Mouse (Mus musculus) liver, embryonic 15.5 days (tissue): ENCODE results near the gene Spata13. TPM values are rescaled to one million over a fixed set of nuclear protein-coding genes. Genes with fewer than 3 reads are reported as not detected.

Experiments
- ATAC-seq: fragments of 200-750 bp; cut with Nextera tagmentation; 2 replicates; pipeline ENCODE4 v1.8.0; 2017; ENCODE audit warnings: moderate number of reproducible peaks, mild to moderate bottlenecking, moderate library complexity; ENCODE audit not compliant: insufficient read depth
- H3K27ac ChIP-seq: fragments of 300-500 bp; sonication (generic); replicated peaks from 2 replicates; pipeline ENCODE4 v1.5.1; 2015; ENCODE audit warnings: mild to moderate bottlenecking, inconsistent platforms
- H3K27me3 ChIP-seq: fragments of 300-500 bp; sonication (generic); 2 replicates; pipeline ENCODE4 v1.6.1; 2015; ENCODE audit warnings: mild to moderate bottlenecking, inconsistent platforms
- H3K36me3 ChIP-seq: fragments of 300-500 bp; sonication (generic); replicated peaks from 2 replicates; pipeline ENCODE4 v1.6.1; 2015; ENCODE audit warnings: moderate library complexity, mild to moderate bottlenecking, inconsistent platforms
- H3K4me1 ChIP-seq: fragments of 300-500 bp; sonication (generic); replicated peaks from 2 replicates; pipeline ENCODE4 v1.6.1; 2015; ENCODE audit warnings: inconsistent platforms
- H3K4me2 ChIP-seq: fragments of 300-500 bp; sonication (generic); 2 replicates; pipeline ENCODE4 v1.6.1; 2015; ENCODE audit warnings: moderate library complexity, mild to moderate bottlenecking, inconsistent platforms
- H3K4me3 ChIP-seq: fragments of 300-500 bp; sonication (generic); replicated peaks from 2 replicates; pipeline ENCODE4 v1.5.1; 2015; ENCODE audit warnings: mild to moderate bottlenecking, inconsistent platforms
- H3K9ac ChIP-seq: fragments of 300-500 bp; sonication (generic); 2 replicates; pipeline ENCODE4 v1.6.1; 2015; ENCODE audit warnings: moderate library complexity, mild to moderate bottlenecking, inconsistent platforms
- H3K9me3 ChIP-seq: fragments of 300-500 bp; sonication (generic); replicated peaks from 2 replicates; pipeline ENCODE4 v1.6.1; 2016; ENCODE audit warnings: inconsistent platforms
- WGBS: fragments of 180-500 bp; shearing (Covaris S2); methylation state at CpG from one replicate; pipeline ENCODE4 v1.1.7; 2015; ENCODE audit warnings: mixed read lengths; ENCODE audit not compliant: insufficient replicate concordance; 5-methylcytosine and 5-hydroxymethylcytosine counted together
- polyA plus RNA-seq: library from polyadenylated mRNA; unstranded; fragments of >200 nt; fragmentation: Nextera tagmentation; extraction: Ambion mirVana; gene quantifications from 2 replicates; pipeline ENCODE4 v1.2.1, GENCODE M21; 2015

The Spata13 gene
- polyA plus RNA-seq, 1 experiment from 2014 or later = 18.2 TPM

DNA sequence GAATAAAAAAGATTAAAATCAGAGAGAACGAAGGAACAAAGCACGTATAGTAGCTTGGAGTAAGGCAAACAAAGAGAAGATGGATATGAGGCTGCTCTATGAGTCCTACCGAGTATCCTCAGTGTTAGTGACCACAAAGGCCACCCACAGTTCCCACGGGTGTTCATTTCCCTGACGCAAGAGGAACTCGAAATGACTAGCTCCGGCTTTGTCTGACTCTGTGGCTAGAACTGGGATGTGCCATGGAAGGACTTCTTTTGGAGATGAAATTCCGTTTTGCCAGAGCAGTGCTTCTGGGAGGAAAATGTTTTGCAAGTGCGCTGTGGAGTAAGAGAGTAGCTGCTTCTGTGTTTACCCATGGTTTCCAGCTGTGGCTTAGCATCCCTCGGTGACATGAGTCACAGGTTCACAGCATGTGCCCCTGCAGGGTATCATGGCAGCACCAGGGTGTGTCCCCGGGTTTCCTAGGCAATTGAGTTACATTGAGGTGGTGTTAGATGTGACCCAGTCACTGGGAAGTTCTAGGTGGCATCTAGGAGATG lies 78.6 kb downstream of the Spata13 start:
- H3K36me3 ChIP-seq = peaks cover 12% of the 10 kb centered on the region; the same call in 1 of the 2 replicates
- no peak for ATAC-seq
- no peak overlapping the region for H3K4me2 ChIP-seq
- H3K27ac ChIP-seq = no peak overlapping the region
- peaks cover 11% of the 10 kb centered on the region; the same call in 1 of the 2 replicates for H3K4me1 ChIP-seq
- no peaks in the 10 kb centered on the region for H3K9me3 ChIP-seq
- no peak overlapping the region for H3K4me3 ChIP-seq
- no peaks in the 10 kb centered on the region for H3K27me3 ChIP-seq
- WGBS = 70% methylated on average over 11 of the region's 11 CpGs
- H3K9ac ChIP-seq = no peak overlapping the region

DNA sequence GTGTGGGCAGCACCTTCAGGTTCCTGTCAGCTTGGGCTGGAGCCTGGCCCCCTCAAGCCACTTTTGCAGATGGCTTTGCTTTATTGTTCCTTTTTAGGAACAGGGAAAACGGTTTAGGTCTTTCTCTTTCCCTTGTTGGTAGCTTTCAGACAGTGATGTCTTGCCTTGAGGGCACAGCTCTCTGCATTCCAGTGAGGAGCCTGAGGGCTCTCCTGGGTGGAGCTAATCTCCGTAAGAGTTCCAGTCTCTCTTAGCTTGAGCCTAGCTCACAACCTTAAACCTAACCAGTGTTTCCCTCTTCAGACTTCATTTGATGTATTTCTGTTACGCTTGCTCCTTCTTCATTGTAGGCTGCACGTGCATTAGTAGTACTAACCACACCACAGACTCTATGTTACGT lies 81.9 kb downstream of the Spata13 start:
- Histone ChIP-seq H3K4me1 (peaks cover 16% of the 10 kb centered on the region), H3K9me3 (no peaks in the 10 kb centered on the region), H3K4me2 (no peak overlapping the region), H3K9ac (no peak overlapping the region), H3K4me3 (no peak overlapping the region), H3K27ac (no peak overlapping the region), H3K36me3 (peaks cover 10% of the 10 kb centered on the region; the same call in 1 of the 2 replicates), H3K27me3 (no peaks in the 10 kb centered on the region)
- no peak for ATAC-seq
- WGBS = 78% methylated on average over 5 of the region's 5 CpGs

DNA sequence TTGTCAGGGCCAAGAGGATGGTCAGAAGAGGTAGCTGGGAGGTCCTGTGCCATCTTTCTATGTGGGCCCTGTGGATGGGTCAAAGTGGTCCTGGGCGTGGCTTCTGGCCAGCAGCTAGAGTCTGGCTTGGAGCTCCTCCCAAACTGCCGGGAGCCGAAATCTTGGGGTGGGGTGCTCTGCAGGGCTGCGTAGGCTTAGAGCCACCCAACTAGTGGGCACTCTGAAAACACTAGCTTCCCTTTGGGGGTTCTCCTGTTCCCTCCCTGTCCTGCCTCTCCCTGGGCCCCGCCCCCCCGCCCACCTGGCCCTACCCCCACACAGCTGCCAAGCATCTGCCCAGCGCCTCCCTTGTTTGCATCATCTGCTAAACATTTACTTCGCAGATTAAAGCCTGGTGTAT lies 87.5 kb downstream of the Spata13 start:
- 18% methylated on average over 8 of the region's 8 CpGs for WGBS
- Histone ChIP-seq H3K9ac (no peak overlapping the region), H3K27ac (no peak overlapping the region), H3K4me3 (no peak overlapping the region), H3K9me3 (no peaks in the 10 kb centered on the region), H3K27me3 (no peaks in the 10 kb centered on the region), H3K4me2 (peak overlapping the region; percentile 21; the same call in 1 of the 2 replicates), H3K36me3 (0 out of 2 replicates have a peak, but pooled peaks cover 4% of the 10 kb centered on the region), H3K4me1 (peaks cover 26% of the 10 kb centered on the region)
- 0 out of 2 replicates have a peak, but pooled peaks have one; percentile 25 for ATAC-seq

DNA sequence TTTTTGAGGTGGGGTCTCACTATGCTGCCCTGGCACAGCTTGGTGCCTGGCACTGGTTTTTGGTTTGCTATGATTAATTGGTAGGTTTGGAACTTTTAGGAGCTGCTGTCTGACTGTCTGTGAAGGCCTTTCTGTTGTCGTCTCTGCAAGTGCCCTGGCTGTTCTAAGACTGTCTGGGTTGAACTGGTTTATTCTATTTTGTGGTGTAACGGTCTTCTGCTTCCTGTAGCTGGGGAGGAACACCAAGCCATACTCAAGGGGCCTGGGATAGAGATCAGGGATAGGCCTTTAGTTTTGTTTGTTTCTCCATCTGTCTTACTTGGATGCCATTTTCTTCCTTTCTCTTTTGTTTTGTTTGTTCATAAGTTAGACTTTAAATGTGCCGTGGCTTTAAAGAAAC lies 88.1 kb downstream of the Spata13 start:
- H3K4me3 ChIP-seq = no peak overlapping the region
- H3K9me3 ChIP-seq = no peaks in the 10 kb centered on the region
- no peaks in the 10 kb centered on the region for H3K27me3 ChIP-seq
- H3K27ac ChIP-seq = no peak overlapping the region
- WGBS = 28% methylated on average over 3 of the region's 3 CpGs
- H3K4me1 ChIP-seq = peaks cover 26% of the 10 kb centered on the region
- H3K9ac ChIP-seq = no peak overlapping the region
- H3K4me2 ChIP-seq = 0 out of 2 replicates have a peak overlapping the region, but pooled peaks have one; percentile 21
- 0 out of 2 replicates have a peak, but pooled peaks cover 4% of the 10 kb centered on the region for H3K36me3 ChIP-seq
- ATAC-seq = no peak

DNA sequence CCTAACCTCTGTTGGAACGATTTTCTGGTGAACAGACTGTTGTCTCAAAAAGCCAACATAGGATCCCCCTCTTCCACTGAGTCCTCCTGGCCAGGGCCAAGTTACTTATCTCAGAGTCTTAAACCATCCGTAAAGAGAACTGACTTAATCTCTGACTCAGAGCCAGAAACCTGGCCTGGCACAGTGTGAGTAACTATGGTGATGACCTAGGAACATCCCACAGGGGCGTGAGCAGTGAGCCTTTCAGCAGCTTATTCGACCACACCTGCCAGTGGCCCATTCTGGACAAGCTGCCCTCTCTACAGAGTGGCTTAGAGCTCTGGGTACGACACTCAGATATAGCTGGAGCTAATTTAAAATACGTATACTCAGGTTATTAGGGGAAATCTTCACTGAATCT lies 92.3 kb downstream of the Spata13 start:
- H3K27ac ChIP-seq = no peak overlapping the region
- peaks cover 13% of the 10 kb centered on the region for H3K4me1 ChIP-seq
- no peak for ATAC-seq
- no peak overlapping the region for H3K4me2 ChIP-seq
- H3K9me3 ChIP-seq = no peaks in the 10 kb centered on the region
- no peaks in the 10 kb centered on the region for H3K27me3 ChIP-seq
- 0 out of 2 replicates have a peak, but pooled peaks cover 6% of the 10 kb centered on the region for H3K36me3 ChIP-seq
- no peak overlapping the region for H3K4me3 ChIP-seq
- 49% methylated on average over 6 of the region's 6 CpGs for WGBS
- H3K9ac ChIP-seq = no peak overlapping the region

DNA sequence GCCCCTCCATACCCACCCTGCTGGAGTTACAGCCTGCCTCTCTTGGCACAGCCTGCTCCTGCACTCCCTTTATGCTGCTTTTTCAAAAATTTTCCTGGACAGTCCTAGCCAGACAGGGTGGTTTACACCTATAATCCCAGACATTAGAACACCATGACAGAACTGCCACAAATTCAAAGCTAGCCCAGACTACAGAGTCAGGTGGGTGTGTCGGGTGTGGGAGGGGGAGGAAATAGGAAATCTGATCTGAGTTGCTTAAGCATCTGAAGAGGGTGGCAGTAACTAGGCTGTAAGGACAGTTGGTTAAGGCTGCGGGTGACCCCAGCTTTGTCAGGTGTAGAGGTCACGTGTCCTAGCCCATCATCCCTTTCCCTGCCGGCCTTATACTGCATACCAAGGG lies 93.3 kb downstream of the Spata13 start:
- no peak overlapping the region for H3K4me3 ChIP-seq
- WGBS = 40% methylated on average over 4 of the region's 4 CpGs
- H3K9me3 ChIP-seq = no peaks in the 10 kb centered on the region
- no peak for ATAC-seq
- H3K27me3 ChIP-seq = no peaks in the 10 kb centered on the region
- 0 out of 2 replicates have a peak, but pooled peaks cover 6% of the 10 kb centered on the region for H3K4me1 ChIP-seq
- H3K9ac ChIP-seq = no peak overlapping the region
- H3K36me3 ChIP-seq = 0 out of 2 replicates have a peak, but pooled peaks cover 6% of the 10 kb centered on the region
- H3K4me2 ChIP-seq = no peak overlapping the region
- H3K27ac ChIP-seq = no peak overlapping the region

DNA sequence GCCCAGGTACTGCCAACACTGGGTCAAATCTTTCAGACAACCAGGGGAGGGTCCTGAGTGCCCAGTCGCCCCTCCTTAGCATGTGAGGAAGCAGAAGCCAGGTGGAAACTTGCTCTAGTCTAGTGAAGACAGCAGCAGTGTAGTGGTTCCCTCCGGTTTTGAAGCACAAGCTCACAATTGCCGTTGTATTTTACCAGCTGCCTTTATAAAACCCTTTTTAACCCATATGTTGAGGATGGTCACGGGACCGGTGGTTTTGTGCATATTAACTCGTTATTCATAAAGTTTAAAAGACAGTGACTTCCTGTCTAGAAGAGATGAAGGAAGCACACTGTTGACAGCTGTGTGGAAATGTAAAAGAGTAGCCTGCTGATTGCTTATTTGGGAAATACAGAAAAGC lies 98.3 kb downstream of the Spata13 start:
- ATAC-seq = no peak
- Histone ChIP-seq H3K4me3 (no peak overlapping the region), H3K27ac (no peak overlapping the region), H3K4me1 (peaks cover 20% of the 10 kb centered on the region), H3K36me3 (0 out of 2 replicates have a peak, but pooled peaks cover 9% of the 10 kb centered on the region), H3K27me3 (no peaks in the 10 kb centered on the region), H3K9me3 (no peaks in the 10 kb centered on the region), H3K9ac (no peak overlapping the region), H3K4me2 (no peak overlapping the region)
- WGBS = 24% methylated on average over 6 of the region's 6 CpGs

DNA sequence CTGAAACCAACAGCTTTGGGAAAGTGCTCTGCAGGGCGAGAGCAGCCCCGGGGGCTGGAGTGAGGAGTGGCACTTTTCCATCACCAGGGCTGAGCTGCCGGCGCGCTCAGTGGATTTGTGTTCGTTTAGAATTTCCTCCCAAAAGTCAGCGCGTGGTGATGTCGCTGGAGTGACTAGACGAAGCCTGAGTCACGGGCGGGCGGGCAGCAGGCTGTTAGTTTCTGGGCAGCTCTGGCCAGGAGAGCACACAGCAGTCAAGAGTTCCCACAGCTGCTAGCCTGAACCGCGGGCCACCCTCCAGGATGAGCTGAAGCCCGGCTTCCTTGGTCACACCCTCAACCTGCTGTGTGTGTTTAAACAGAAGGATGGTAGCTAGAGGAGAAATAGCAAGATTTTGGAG lies 99.0 kb downstream of the Spata13 start:
- no peak for ATAC-seq
- peak overlapping the region; percentile 40 for H3K4me2 ChIP-seq
- H3K4me1 ChIP-seq = peaks cover 23% of the 10 kb centered on the region
- peak overlapping the region; percentile 24 for H3K4me3 ChIP-seq
- peak overlapping the region; percentile 8; the same call in 1 of the 2 replicates for H3K9ac ChIP-seq
- WGBS = 9% methylated on average over 16 of the region's 16 CpGs
- H3K9me3 ChIP-seq = no peaks in the 10 kb centered on the region
- H3K36me3 ChIP-seq = 0 out of 2 replicates have a peak, but pooled peaks cover 9% of the 10 kb centered on the region
- peak overlapping the region; percentile 24; the same call in 1 of the 2 replicates for H3K27ac ChIP-seq
- H3K27me3 ChIP-seq = no peaks in the 10 kb centered on the region

DNA sequence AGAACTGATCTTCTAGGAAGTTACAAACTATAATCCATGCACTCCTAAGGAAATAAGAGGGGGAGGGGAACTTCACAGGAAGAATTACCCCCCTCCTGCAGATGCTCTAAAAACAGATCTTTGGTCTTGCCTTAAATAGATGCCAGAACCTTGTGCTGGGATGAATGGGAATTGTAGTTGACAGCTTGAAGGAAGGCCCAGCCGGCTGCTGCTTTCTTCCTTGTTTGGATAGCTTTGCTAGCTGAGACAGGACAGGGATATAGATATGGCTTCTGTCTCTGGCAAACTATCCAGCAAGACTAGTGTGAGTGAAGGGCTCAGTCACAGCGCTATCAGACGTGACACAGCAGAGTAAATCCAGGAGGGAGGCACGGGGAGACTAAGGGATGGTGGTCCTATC lies 99.9 kb downstream of the Spata13 start:
- Histone ChIP-seq H3K27ac (0 out of 2 replicates have a peak overlapping the region, but pooled peaks have one; percentile 1), H3K27me3 (no peaks in the 10 kb centered on the region), H3K9ac (no peak overlapping the region), H3K9me3 (no peaks in the 10 kb centered on the region), H3K36me3 (0 out of 2 replicates have a peak, but pooled peaks cover 9% of the 10 kb centered on the region), H3K4me3 (peak overlapping the region; percentile 24; the same call in 1 of the 2 replicates), H3K4me2 (peak overlapping the region; percentile 40), H3K4me1 (peaks cover 26% of the 10 kb centered on the region)
- WGBS = 49% methylated on average over 4 of the region's 4 CpGs
- ATAC-seq = no peak

DNA sequence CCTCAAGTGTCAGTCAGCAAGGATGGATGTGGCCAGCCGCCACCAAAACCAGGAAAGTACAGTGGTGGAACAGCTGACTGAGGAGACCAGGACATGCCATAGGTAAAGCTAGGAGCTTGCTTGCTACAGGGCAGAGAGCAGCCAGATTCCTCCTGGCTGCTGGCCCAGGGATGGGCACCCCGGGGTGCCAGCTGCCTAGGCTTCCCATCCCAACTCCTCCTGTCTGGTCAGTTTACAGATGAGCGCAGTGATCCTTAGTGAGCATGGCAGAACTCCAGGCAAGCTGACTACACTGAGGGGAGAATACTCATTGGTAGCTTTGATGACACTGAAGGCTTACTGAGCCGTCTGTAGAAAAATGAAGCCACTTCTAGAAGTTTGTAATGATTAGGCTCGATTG lies 101.4 kb downstream of the Spata13 start:
- Histone ChIP-seq H3K4me1 (peaks cover 32% of the 10 kb centered on the region), H3K4me2 (0 out of 2 replicates have a peak overlapping the region, but pooled peaks have one; percentile 5)
- no peak for ATAC-seq

DNA sequence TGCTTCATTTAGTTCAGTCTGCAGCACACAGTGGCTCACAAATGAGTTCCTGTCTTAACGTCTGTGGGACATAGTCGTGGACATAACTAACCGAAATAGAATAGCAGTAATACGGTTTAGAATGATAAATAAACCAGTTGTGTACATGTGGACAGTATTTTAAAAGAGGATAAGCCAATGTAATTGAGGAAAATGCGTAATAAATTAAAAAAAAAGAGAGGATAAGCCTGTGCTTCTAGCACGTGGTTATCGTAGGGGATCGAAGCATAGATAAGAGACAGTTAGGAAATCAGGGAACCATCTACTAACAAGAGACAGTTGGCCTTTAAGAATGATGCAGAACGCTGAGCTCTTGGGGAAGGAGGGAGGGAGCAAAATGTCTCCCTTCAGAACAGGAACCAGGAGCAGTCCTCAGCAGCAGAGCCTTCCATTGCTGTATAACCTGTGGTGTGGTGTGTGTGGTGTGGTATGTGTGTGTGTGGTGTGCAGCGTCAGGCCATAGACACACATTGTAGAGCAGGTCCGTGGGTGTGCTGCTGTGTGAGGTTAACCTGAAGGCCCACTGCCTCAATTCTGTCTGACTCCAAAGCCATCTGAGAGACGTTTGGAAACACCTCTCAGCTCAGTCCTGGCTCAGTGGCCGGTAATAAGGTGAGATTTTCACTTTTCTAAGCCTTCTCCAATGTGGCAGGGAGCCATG lies 102.2 kb downstream of the Spata13 start:
- peaks cover 35% of the 10 kb centered on the region for H3K4me1 ChIP-seq

More for the DNA sequence above, 101.4 kb downstream of the Spata13 start:
- WGBS = 57% methylated on average over 5 of the region's 5 CpGs
- Histone ChIP-seq H3K36me3 (0 out of 2 replicates have a peak, but pooled peaks cover 3% of the 10 kb centered on the region), H3K27ac (no peak overlapping the region; the same call in 1 of the 2 replicates), H3K9me3 (no peaks in the 10 kb centered on the region), H3K9ac (no peak overlapping the region), H3K4me3 (no peak overlapping the region), H3K27me3 (no peaks in the 10 kb centered on the region)

More for the DNA sequence above, 102.2 kb downstream of the Spata13 start:
- H3K36me3 ChIP-seq = 0 out of 2 replicates have a peak, but pooled peaks cover 3% of the 10 kb centered on the region
- H3K4me3 ChIP-seq = no peak overlapping the region
- peak overlapping the region; percentile 77 for H3K27ac ChIP-seq
- 19% methylated on average over 13 of the region's 13 CpGs for WGBS
- no peak for ATAC-seq
- H3K27me3 ChIP-seq = no peaks in the 10 kb centered on the region
- no peak overlapping the region for H3K9ac ChIP-seq
- H3K9me3 ChIP-seq = no peaks in the 10 kb centered on the region
- peak overlapping the region; percentile 11; the same call in 1 of the 2 replicates for H3K4me2 ChIP-seq
